Mouse (Mus musculus) heart, postnatal 0 days (tissue): ENCODE data around the gene Stil. TPM values are rescaled to one million over a fixed set of nuclear protein-coding genes. Genes with fewer than 3 reads are reported as not detected.
A peak's percentile ranks its signal among the peaks of the same experiment; 100 is the strongest.

Experiments
- ATAC-seq: fragments of 200-750 bp; cut with Nextera tagmentation; 2 replicates; pipeline ENCODE4 v1.8.0; 2017; ENCODE audit warnings: low read depth, moderate number of reproducible peaks, moderate library complexity; ENCODE audit not compliant: insufficient read depth
- DNase-seq: peaks from one replicate; pipeline ENCODE4 v3.0.0-alpha.2; 2016; ENCODE audit warnings: low spot score
- H3K27ac ChIP-seq: fragments of 300-500 bp; sonication (generic); 2 replicates; pipeline ENCODE4 v1.5.1; 2014; ENCODE audit warnings: low read depth, mild to moderate bottlenecking
- H3K27me3 ChIP-seq: fragments of 300-500 bp; sonication (generic); 2 replicates; pipeline ENCODE4 v1.6.1; 2014; ENCODE audit warnings: low read length, mixed read lengths; ENCODE audit not compliant: control insufficient read depth, insufficient read depth
- H3K36me3 ChIP-seq: fragments of 300-500 bp; sonication (generic); replicated peaks from 2 replicates; pipeline ENCODE4 v1.6.1; 2014; ENCODE audit warnings: low read length, mixed read lengths; ENCODE audit not compliant: control insufficient read depth, insufficient read depth
- H3K4me1 ChIP-seq: fragments of 300-500 bp; sonication (generic); 2 replicates; pipeline ENCODE4 v1.6.1; 2014; ENCODE audit warnings: antibody characterized with exemption; ENCODE audit not compliant: control insufficient read depth, insufficient read depth
- H3K4me2 ChIP-seq: fragments of 300-500 bp; sonication (generic); 2 replicates; pipeline ENCODE4 v1.6.1; 2014; ENCODE audit warnings: low read depth, mild to moderate bottlenecking, low read length, moderate library complexity
- H3K4me3 ChIP-seq: fragments of 300-500 bp; sonication (generic); 2 replicates; pipeline ENCODE4 v1.5.1; 2014; ENCODE audit warnings: low read depth, low read length
- H3K9ac ChIP-seq: fragments of 300-500 bp; sonication (generic); replicated peaks from 2 replicates; pipeline ENCODE4 v1.6.1; 2014; ENCODE audit warnings: low read depth, low read length, mixed read lengths
- H3K9me3 ChIP-seq: fragments of 300-500 bp; sonication (generic); replicated peaks from 2 replicates; pipeline ENCODE4 v1.6.1; 2016; ENCODE audit warnings: low read length; ENCODE audit not compliant: control insufficient read depth
- CTCF ChIP-seq: IDR thresholded peaks from 2 replicates; pipeline ENCODE4 v1.5.1; 2016; ENCODE audit warnings: antibody characterized with exemption, control low read depth, low read depth
- EP300 ChIP-seq: IDR thresholded peaks from 2 replicates; pipeline ENCODE4 v1.6.1; 2016; ENCODE audit warnings: antibody characterized with exemption, low read depth
- WGBS: fragments of 180-500 bp; shearing (Covaris S2); extraction: QIAGEN DNeasy Blood & Tissue Kit; methylation state at CpG from one replicate; pipeline ENCODE4 v1.1.7; 2014; 5-methylcytosine and 5-hydroxymethylcytosine counted together
- polyA plus RNA-seq: library from polyadenylated mRNA; unstranded; fragments of >200 nt; fragmentation: Nextera tagmentation; extraction: Ambion mirVana; gene quantifications from 2 replicates; pipeline ENCODE4 v1.2.1, GENCODE M21; 2015
- total RNA-seq: library from RNA; depleted of rRNA; stranded (reverse); fragments of >200 nt; gene quantifications from 2 replicates; pipeline ENCODE4 v1.2.3, GENCODE M21; 2014; ENCODE audit warnings: low replicate concordance

Stil gene
- total and polyA plus RNA-seq, 2 experiments from 2014 or later = 2.0 to 6.1 TPM

- H3K4me2 ChIP-seq = no peak overlapping the region
- no peak for TF ChIP-seq EP300
- TF ChIP-seq CTCF = no peak
- H3K27ac ChIP-seq = no peak overlapping the region
- H3K4me1 ChIP-seq = no peaks in the 10 kb centered on the region
- ATAC-seq = no peak
- WGBS = 96% methylated on average over 3 of the region's 3 CpGs
- H3K4me3 ChIP-seq = no peak overlapping the region
- H3K9me3 ChIP-seq = no peaks in the 10 kb centered on the region
- H3K27me3 ChIP-seq = no peaks in the 10 kb centered on the region
- no peak overlapping the region for H3K9ac ChIP-seq
- no peak for DNase-seq
- H3K36me3 ChIP-seq = peaks cover 52% of the 10 kb centered on the region
These were observed 14.3 kb downstream of the Stil start for GRCm38 (mm10) chr4:115014276-115014675.

- peaks cover 42% of the 10 kb centered on the region for H3K36me3 ChIP-seq
These were observed 20.0 kb downstream of the Stil start for GRCm38 (mm10) chr4:115019997-115020396.

GRCm38 (mm10) chr4:115035043-115035442 is 35.1 kb downstream of the Stil start:
- Histone ChIP-seq H3K36me3 (peaks cover 35% of the 10 kb centered on the region), H3K27ac (no peak overlapping the region), H3K4me1 (no peaks in the 10 kb centered on the region), H3K4me2 (no peak overlapping the region), H3K4me3 (no peak overlapping the region), H3K27me3 (no peaks in the 10 kb centered on the region), H3K9ac (no peak overlapping the region), H3K9me3 (no peaks in the 10 kb centered on the region)
- no peak for ATAC-seq
- 78% methylated on average over 6 of the region's 6 CpGs for WGBS
- no peak for TF ChIP-seq EP300
- TF ChIP-seq CTCF = no peak
- no peak for DNase-seq

More at GRCm38 (mm10) chr4:115019997-115020396, 20.0 kb downstream of the Stil start:
- no peak for DNase-seq
- Histone ChIP-seq H3K9me3 (no peaks in the 10 kb centered on the region), H3K27me3 (no peaks in the 10 kb centered on the region), H3K9ac (no peak overlapping the region), H3K4me2 (no peak overlapping the region), H3K27ac (no peak overlapping the region), H3K4me3 (no peak overlapping the region), H3K4me1 (no peaks in the 10 kb centered on the region)
- TF ChIP-seq CTCF (no peak), EP300 (no peak)
- no peak for ATAC-seq
- 91% methylated on average over 3 of the region's 3 CpGs for WGBS

- H3K27me3 ChIP-seq = no peaks in the 10 kb centered on the region
- 36% methylated on average over 4 of the region's 4 CpGs for WGBS
- H3K9ac ChIP-seq = no peak overlapping the region
- ATAC-seq = no peak
- no peak overlapping the region for H3K27ac ChIP-seq
- no peak overlapping the region for H3K4me2 ChIP-seq
- no peak for TF ChIP-seq EP300
- peak; percentile 80 for TF ChIP-seq CTCF
- DNase-seq = peak; percentile 47
- no peak overlapping the region for H3K4me3 ChIP-seq
- peaks cover 40% of the 10 kb centered on the region; the same call in 1 of the 2 replicates for H3K36me3 ChIP-seq
- H3K4me1 ChIP-seq = no peaks in the 10 kb centered on the region
- H3K9me3 ChIP-seq = no peaks in the 10 kb centered on the region
These were observed 38.3 kb downstream of the Stil start for GRCm38 (mm10) chr4:115038242-115038641.

- 0 out of 2 replicates have a peak, but pooled peaks cover 9% of the 10 kb centered on the region for H3K27me3 ChIP-seq
- DNase-seq (no peak), ATAC-seq (no peak)
- WGBS = 72% methylated on average over 3 of the region's 3 CpGs
- no peaks in the 10 kb centered on the region for H3K9me3 ChIP-seq
- no peak overlapping the region for H3K4me2 ChIP-seq
- no peak overlapping the region for H3K9ac ChIP-seq
- H3K4me3 ChIP-seq = no peak overlapping the region
- H3K36me3 ChIP-seq = peaks cover 16% of the 10 kb centered on the region; the same call in 1 of the 2 replicates
- no peak for TF ChIP-seq CTCF
- TF ChIP-seq EP300 = no peak
- H3K27ac ChIP-seq = no peak overlapping the region
- H3K4me1 ChIP-seq = no peaks in the 10 kb centered on the region
These were observed 45.7 kb downstream of the Stil start for GRCm38 (mm10) chr4:115045621-115046020.

GRCm38 (mm10) chr4:115047750-115048149 is 47.8 kb downstream of the Stil start:
- H3K4me1 ChIP-seq = no peaks in the 10 kb centered on the region
- ATAC-seq (no peak), DNase-seq (no peak)
- H3K9ac ChIP-seq = no peak overlapping the region
- no peak overlapping the region for H3K4me2 ChIP-seq
- H3K4me3 ChIP-seq = no peak overlapping the region
- no peaks in the 10 kb centered on the region for H3K9me3 ChIP-seq
- no peak overlapping the region for H3K27ac ChIP-seq
- peaks cover 28% of the 10 kb centered on the region for H3K27me3 ChIP-seq
- peak; percentile 54 for TF ChIP-seq CTCF
- no peak for TF ChIP-seq EP300
- 4% methylated on average over 5 of the region's 5 CpGs for WGBS
- H3K36me3 ChIP-seq = no peaks in the 10 kb centered on the region
